Mouse (Mus musculus) thymus, adult 2 months (tissue): ENCODE results near the gene Ush2a. TPM values are rescaled to one million over a fixed set of nuclear protein-coding genes. Genes with fewer than 3 reads are reported as not detected.

Experiments used
- DNase-seq: peaks from one replicate; pipeline ENCODE4 v3.0.0; 2021
- H3K27ac ChIP-seq: fragments of 200-500 bp; 2 replicates; pipeline ENCODE4 v1.5.1; 2012; ENCODE audit warnings: low read length, control low read depth; ENCODE audit not compliant: control insufficient read depth, insufficient read depth
- H3K27me3 ChIP-seq: fragments of 200-500 bp; 2 replicates; pipeline ENCODE4 v1.6.1; 2012; ENCODE audit warnings: mild to moderate bottlenecking, low read length, moderate library complexity, mixed read lengths; ENCODE audit not compliant: control insufficient read depth, insufficient read depth
- H3K36me3 ChIP-seq: fragments of 200-500 bp; 2 replicates; pipeline ENCODE4 v1.6.1; 2012; ENCODE audit warnings: mild to moderate bottlenecking, low read length, moderate library complexity; ENCODE audit not compliant: control insufficient read depth, insufficient read depth
- H3K4me1 ChIP-seq: fragments of 200-500 bp; replicated peaks from 2 replicates; pipeline ENCODE4 v1.6.1; 2012; ENCODE audit warnings: low read length; ENCODE audit not compliant: control insufficient read depth, insufficient read depth
- H3K4me3 ChIP-seq: fragments of 200-500 bp; 2 replicates; pipeline ENCODE4 v1.5.1; 2012; ENCODE audit warnings: mild to moderate bottlenecking, low read length, control low read depth, moderate library complexity; ENCODE audit not compliant: control insufficient read depth, insufficient read depth
- CTCF ChIP-seq: fragments of 200-500 bp; IDR thresholded peaks from 2 replicates; pipeline ENCODE4 v1.5.1; 2012; ENCODE audit warnings: mild to moderate bottlenecking, control low read depth, low read length, moderate library complexity, borderline replicate concordance; ENCODE audit not compliant: control insufficient read depth, poor library complexity, insufficient read depth; ENCODE audit errors: extremely low read depth
- POLR2A ChIP-seq: fragments of 200-500 bp; IDR thresholded peaks from 2 replicates; pipeline ENCODE4 v1.6.1; 2012; ENCODE audit warnings: mild to moderate bottlenecking, low read length, control low read depth, moderate library complexity; ENCODE audit not compliant: control insufficient read depth, poor library complexity, insufficient read depth; ENCODE audit errors: extremely low read depth
- WGBS: fragments of 180-500 bp; shearing (Covaris S2); methylation state at CpG from one replicate; pipeline ENCODE4 v1.1.7; 2018; 5-methylcytosine and 5-hydroxymethylcytosine counted together
- polyA plus RNA-seq: library from polyadenylated mRNA; depleted of rRNA; stranded (reverse); fragments of >200 nt; gene quantifications from 2 replicates; pipeline ENCODE4 v1.2.3, GENCODE M21; 2012

Ush2a gene
- polyA plus RNA-seq, 1 experiment: 0.05 TPM

DNA sequence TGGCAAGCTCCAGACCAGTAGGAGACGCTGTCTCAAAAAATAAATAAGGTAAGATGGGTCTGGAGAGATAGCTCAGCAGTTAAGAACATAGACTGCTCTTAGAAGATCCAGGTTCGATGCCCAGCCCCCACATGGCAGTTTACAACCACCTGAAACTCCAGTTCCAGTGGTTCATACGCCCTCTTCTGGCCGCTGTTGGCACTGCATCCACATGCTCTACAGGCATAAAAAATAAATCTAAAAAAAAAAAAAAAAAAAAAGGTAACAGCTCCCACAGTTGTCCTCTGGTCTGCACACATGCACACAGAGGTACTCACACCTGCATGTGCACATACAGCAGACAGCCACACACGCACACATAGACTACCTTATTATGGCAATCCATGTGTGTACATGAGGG, 686.0 kb downstream of the Ush2a start:
- no peaks in the 10 kb centered on the region for H3K36me3 ChIP-seq
- 58% methylated on average over 5 of the region's 5 CpGs for WGBS
- peak; percentile 34 for DNase-seq
- H3K27ac ChIP-seq: no peak overlapping the region
- H3K4me3 ChIP-seq: no peak overlapping the region
- H3K27me3 ChIP-seq: no peaks in the 10 kb centered on the region
- H3K4me1 ChIP-seq: no peaks in the 10 kb centered on the region
- TF ChIP-seq CTCF: no peak
- no peak for TF ChIP-seq POLR2A

- WGBS: 12% methylated on average over 9 of the region's 9 CpGs
- H3K27ac ChIP-seq: no peak overlapping the region
- no peaks in the 10 kb centered on the region for H3K4me1 ChIP-seq
- no peaks in the 10 kb centered on the region for H3K27me3 ChIP-seq
- DNase-seq: no peak
- no peak overlapping the region for H3K4me3 ChIP-seq
- TF ChIP-seq POLR2A: no peak
- TF ChIP-seq CTCF: no peak
- H3K36me3 ChIP-seq: no peaks in the 10 kb centered on the region
These were observed 686.5 kb downstream of the Ush2a start for GRCm38 (mm10) chr1:188948276-188948675.

DNA sequence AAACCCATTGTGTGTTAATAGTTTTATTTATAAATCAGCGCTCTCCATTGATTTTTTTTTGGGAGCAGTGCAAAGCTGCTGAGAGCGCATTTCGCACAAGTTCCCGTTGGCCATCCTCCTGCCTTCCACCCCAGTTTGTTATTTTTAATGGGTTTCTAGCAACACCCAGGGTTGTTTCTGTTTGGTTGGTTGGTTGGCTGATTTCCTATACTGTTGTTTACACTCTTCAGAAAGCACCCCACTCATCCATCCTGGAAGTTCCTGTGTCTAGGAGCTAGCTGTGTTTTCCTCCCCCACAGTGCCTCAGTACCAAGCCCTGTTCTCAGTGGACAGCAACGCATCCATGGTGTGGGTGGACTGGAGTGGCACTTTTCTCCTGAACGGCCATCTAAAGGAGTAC, 689.3 kb downstream of the Ush2a start:
- WGBS: 96% methylated on average over 6 of the region's 6 CpGs
- no peaks in the 10 kb centered on the region for H3K4me1 ChIP-seq
- H3K36me3 ChIP-seq: no peaks in the 10 kb centered on the region
- no peaks in the 10 kb centered on the region for H3K27me3 ChIP-seq
- TF ChIP-seq POLR2A (no peak), CTCF (no peak)
- no peak overlapping the region for H3K27ac ChIP-seq
- H3K4me3 ChIP-seq: no peak overlapping the region
- no peak for DNase-seq

GRCm38 (mm10) chr1:188952501-188952900, 690.7 kb downstream of the Ush2a start:
- H3K27ac ChIP-seq: no peak overlapping the region
- no peaks in the 10 kb centered on the region for H3K36me3 ChIP-seq
- DNase-seq: no peak
- WGBS: 90% methylated on average over 4 of the region's 4 CpGs
- no peaks in the 10 kb centered on the region for H3K4me1 ChIP-seq
- TF ChIP-seq CTCF (no peak), POLR2A (no peak)
- H3K4me3 ChIP-seq: no peak overlapping the region
- no peaks in the 10 kb centered on the region for H3K27me3 ChIP-seq

DNA sequence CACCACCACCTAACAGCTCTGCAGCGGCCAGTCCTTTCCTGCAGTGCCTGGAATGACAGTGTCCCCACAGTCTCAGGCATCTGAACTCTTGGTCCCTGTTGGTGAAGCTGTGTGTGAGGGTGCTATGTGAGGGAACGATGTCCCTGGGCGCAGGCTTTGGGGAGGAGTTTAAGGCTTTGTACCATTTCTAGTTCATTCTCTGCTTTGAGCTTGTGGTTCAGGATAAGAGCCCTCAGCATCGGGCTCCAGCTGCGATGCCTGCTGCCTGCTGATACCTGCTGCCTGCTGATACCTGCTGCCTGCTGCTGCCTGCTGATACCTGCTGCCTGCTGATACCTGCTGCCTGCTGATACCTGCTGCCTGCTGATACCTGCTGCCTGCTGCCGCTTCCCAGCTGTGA, 711.3 kb downstream of the Ush2a start:
- Histone ChIP-seq H3K27ac (no peak overlapping the region), H3K4me3 (no peak overlapping the region), H3K27me3 (no peaks in the 10 kb centered on the region; the same call in 1 of the 2 replicates), H3K36me3 (peaks cover 69% of the 10 kb centered on the region), H3K4me1 (no peaks in the 10 kb centered on the region)
- no peak for DNase-seq
- WGBS: 96% methylated on average over 6 of the region's 6 CpGs
- TF ChIP-seq CTCF: no peak
- TF ChIP-seq POLR2A: no peak

- WGBS: 98% methylated on average over 16 of the region's 16 CpGs
- Histone ChIP-seq H3K36me3 (peaks cover 70% of the 10 kb centered on the region), H3K4me3 (no peak overlapping the region), H3K4me1 (no peaks in the 10 kb centered on the region), H3K27ac (no peak overlapping the region), H3K27me3 (no peaks in the 10 kb centered on the region; the same call in 1 of the 2 replicates)
- TF ChIP-seq CTCF: no peak
- TF ChIP-seq POLR2A: no peak
- no peak for DNase-seq
These were observed 712.1 kb downstream of the Ush2a start for GRCm38 (mm10) chr1:188973926-188974325.

DNA sequence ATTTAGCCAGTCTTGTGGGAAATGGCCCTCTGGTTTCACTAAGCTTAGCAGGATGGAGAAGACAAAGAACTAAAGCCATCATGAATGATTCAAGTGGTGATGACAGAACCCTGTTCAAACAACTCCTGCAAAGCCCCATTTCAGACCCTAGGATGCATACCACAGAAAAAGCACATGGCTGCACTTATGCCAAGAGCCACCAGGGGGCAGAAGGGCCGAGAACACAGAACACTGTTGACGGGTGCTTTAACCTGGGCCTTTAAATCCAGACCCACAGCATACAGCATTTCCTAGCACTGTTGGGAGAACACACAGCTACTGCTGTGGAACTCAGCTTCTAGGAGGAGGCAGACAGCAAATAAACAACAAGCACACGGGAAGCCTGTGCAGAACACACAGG, 718.2 kb downstream of the Ush2a start:
- H3K27ac ChIP-seq: no peak overlapping the region
- H3K27me3 ChIP-seq: no peaks in the 10 kb centered on the region
- peak; percentile 58 for DNase-seq
- H3K4me3 ChIP-seq: no peak overlapping the region
- no peaks in the 10 kb centered on the region for H3K4me1 ChIP-seq
- no peak for TF ChIP-seq POLR2A
- peak; percentile 69; the same call in 1 of the 2 replicates for TF ChIP-seq CTCF
- 59% methylated on average over 3 of the region's 3 CpGs for WGBS
- H3K36me3 ChIP-seq: peaks cover 49% of the 10 kb centered on the region
